Mouse (Mus musculus) midbrain, embryonic 15.5 days (tissue): Measurements from ENCODE around the gene Adgrb3. TPM values are rescaled to one million over a fixed set of nuclear protein-coding genes. Genes with fewer than 3 reads are reported as not detected.
A peak's percentile ranks its signal among the peaks of the same experiment; 100 is the strongest.

Experiments used
- ATAC-seq: fragments of 200-750 bp; cut with Nextera tagmentation; replicated peaks from 2 replicates; pipeline ENCODE4 v1.8.0; 2017; ENCODE audit warnings: moderate TSS enrichment
- H3K27ac ChIP-seq: fragments of 300-500 bp; sonication (generic); 2 replicates; pipeline ENCODE4 v1.5.1; 2015; ENCODE audit warnings: mild to moderate bottlenecking, inconsistent platforms
- H3K27me3 ChIP-seq: fragments of 300-500 bp; sonication (generic); replicated peaks from 2 replicates; pipeline ENCODE4 v1.6.1; 2015; ENCODE audit warnings: inconsistent platforms
- H3K36me3 ChIP-seq: fragments of 300-500 bp; sonication (generic); replicated peaks from 2 replicates; pipeline ENCODE4 v1.6.1; 2015; ENCODE audit warnings: inconsistent platforms
- H3K4me1 ChIP-seq: fragments of 300-500 bp; sonication (generic); 2 replicates; pipeline ENCODE4 v1.6.1; 2015; ENCODE audit warnings: inconsistent platforms
- H3K4me2 ChIP-seq: fragments of 300-500 bp; sonication (generic); 2 replicates; pipeline ENCODE4 v1.6.1; 2015; ENCODE audit warnings: inconsistent platforms, mild to moderate bottlenecking, moderate library complexity
- H3K4me3 ChIP-seq: fragments of 300-500 bp; sonication (generic); 2 replicates; pipeline ENCODE4 v1.5.1; 2015; ENCODE audit warnings: mild to moderate bottlenecking, inconsistent platforms
- H3K9ac ChIP-seq: fragments of 300-500 bp; sonication (generic); 2 replicates; pipeline ENCODE4 v1.6.1; 2015; ENCODE audit warnings: mild to moderate bottlenecking, inconsistent platforms
- H3K9me3 ChIP-seq: fragments of 300-500 bp; sonication (generic); 2 replicates; pipeline ENCODE4 v1.6.1; 2016; ENCODE audit warnings: inconsistent platforms
- WGBS: fragments of 180-500 bp; shearing (Covaris S2); methylation state at CpG from one replicate; pipeline ENCODE4 v1.1.7; 2015; ENCODE audit warnings: mixed read lengths; 5-methylcytosine and 5-hydroxymethylcytosine counted together
- polyA plus RNA-seq: library from polyadenylated mRNA; unstranded; fragments of >200 nt; fragmentation: Nextera tagmentation; extraction: Ambion mirVana; gene quantifications from 2 replicates; pipeline ENCODE4 v1.2.1, GENCODE M21; 2015

Gene Adgrb3
- polyA plus RNA-seq, 1 experiment from 2014 or later = 60.6 TPM

DNA sequence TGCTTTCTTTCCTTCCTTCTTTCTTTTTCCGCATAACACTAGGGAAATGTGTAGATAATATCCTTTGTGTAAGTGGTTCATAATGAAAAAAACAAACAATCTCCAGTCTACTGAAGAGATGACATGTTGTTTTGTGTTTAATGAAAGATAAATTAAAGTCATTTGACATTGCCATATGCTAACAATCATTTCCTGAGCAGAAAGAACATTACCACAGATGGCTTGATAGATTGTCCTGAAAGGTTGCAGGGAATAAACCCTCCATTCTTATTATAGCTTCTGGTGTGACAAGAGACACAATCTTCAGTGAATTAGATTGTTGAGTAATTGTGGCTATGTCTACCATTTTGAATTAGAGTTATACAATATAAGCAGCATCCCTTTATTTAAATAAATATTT lies 247.8 kb downstream of the Adgrb3 start:
- WGBS = 65% methylated on average over 1 of the region's 1 CpGs
- H3K4me2 ChIP-seq = no peak overlapping the region
- no peaks in the 10 kb centered on the region for H3K27me3 ChIP-seq
- H3K36me3 ChIP-seq = no peaks in the 10 kb centered on the region
- H3K27ac ChIP-seq = no peak overlapping the region
- ATAC-seq = no peak
- H3K4me3 ChIP-seq = no peak overlapping the region
- H3K9me3 ChIP-seq = no peaks in the 10 kb centered on the region
- no peaks in the 10 kb centered on the region for H3K4me1 ChIP-seq
- no peak overlapping the region for H3K9ac ChIP-seq

DNA sequence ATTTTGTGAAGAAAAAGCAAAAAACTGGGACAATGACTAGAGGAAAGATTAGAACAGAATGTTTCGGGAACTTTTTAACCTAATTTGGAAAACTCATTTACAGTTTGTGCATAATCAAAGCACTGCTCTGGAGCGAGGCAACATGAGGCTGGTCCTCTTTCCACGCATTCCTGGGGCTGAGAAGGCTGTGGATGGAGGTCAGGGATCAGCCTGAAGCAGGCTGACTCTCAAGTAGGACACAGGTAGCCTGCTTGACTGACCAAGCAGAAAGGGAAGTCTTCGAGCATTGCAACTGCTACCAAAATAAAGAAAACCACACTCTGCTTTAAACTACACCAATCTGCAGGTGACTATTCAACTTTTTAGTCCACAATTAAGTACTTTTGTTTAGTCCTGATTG lies 251.7 kb downstream of the Adgrb3 start:
- 62% methylated on average over 4 of the region's 4 CpGs for WGBS
- no peak overlapping the region for H3K9ac ChIP-seq
- no peak for ATAC-seq
- no peaks in the 10 kb centered on the region for H3K4me1 ChIP-seq
- no peaks in the 10 kb centered on the region for H3K27me3 ChIP-seq
- no peak overlapping the region for H3K27ac ChIP-seq
- H3K4me2 ChIP-seq = no peak overlapping the region
- no peaks in the 10 kb centered on the region for H3K36me3 ChIP-seq
- no peaks in the 10 kb centered on the region for H3K9me3 ChIP-seq
- H3K4me3 ChIP-seq = no peak overlapping the region

DNA sequence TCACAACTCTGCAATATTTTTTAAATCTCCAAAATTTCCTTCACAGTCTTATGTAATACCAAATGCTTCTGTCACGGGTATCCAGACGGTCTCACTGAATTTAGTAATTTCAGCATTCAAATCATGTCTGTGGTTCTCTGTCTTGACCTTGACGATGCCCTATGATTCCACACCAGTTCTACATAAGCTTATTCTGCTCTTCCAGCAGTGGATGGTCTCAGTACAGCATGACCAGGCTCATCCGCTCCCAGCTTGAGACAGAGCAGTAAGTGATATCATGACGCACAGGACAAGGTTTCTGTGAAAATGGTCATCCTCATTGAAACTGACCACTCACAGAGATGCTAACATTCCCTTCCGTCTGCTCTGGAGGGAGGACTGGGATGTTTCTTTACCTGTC lies 252.9 kb downstream of the Adgrb3 start:
- no peak overlapping the region for H3K4me2 ChIP-seq
- H3K9ac ChIP-seq = no peak overlapping the region
- H3K36me3 ChIP-seq = no peaks in the 10 kb centered on the region
- no peak for ATAC-seq
- H3K9me3 ChIP-seq = no peaks in the 10 kb centered on the region
- no peak overlapping the region for H3K27ac ChIP-seq
- no peaks in the 10 kb centered on the region for H3K27me3 ChIP-seq
- WGBS = 87% methylated on average over 6 of the region's 6 CpGs
- H3K4me1 ChIP-seq = no peaks in the 10 kb centered on the region
- H3K4me3 ChIP-seq = no peak overlapping the region

DNA sequence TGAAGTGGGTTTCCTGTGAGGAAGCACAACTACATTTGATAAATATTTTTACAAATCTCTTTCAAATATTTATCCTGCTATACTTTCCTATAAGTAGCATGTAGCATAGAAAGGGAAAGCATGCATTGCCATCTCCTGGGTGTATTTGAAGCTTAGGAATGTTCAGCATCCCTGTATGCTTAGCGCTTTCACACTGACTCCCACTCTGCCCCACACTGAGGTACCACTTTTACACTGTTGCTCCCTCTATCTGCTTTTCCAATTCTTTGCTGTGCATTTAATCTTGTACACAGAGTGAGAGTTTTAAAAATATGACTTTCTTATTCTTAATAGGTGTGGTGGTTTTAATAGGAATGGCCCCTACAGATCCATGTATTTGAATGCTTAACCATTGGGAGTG lies 261.4 kb downstream of the Adgrb3 start:
- H3K27ac ChIP-seq = no peak overlapping the region
- no peaks in the 10 kb centered on the region for H3K27me3 ChIP-seq
- H3K4me3 ChIP-seq = no peak overlapping the region
- no peak overlapping the region for H3K9ac ChIP-seq
- H3K4me2 ChIP-seq = no peak overlapping the region
- H3K9me3 ChIP-seq = no peaks in the 10 kb centered on the region
- H3K4me1 ChIP-seq = no peaks in the 10 kb centered on the region
- no peaks in the 10 kb centered on the region for H3K36me3 ChIP-seq
- 96% methylated on average over 1 of the region's 1 CpGs for WGBS
- no peak for ATAC-seq

DNA sequence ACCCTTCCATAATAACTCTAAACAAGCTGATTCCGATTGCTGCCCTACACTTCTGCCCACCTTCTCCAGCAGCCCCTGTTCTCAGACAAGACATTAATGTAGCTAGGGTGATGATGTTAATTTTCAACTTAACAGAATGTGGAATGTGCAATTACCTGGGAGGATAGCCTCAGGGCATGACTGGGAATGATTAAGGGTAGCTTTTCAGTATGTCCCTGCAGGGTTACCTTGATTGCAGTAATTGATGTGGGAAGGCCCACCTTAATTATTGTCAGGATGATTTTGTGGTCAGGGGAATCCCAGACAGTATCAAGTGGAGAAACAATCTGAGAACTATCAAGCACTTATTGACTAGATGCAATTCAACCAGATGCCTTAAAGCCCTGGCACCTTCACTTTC lies 283.4 kb downstream of the Adgrb3 start:
- no peak overlapping the region for H3K27ac ChIP-seq
- no peaks in the 10 kb centered on the region for H3K36me3 ChIP-seq
- no peak overlapping the region for H3K4me3 ChIP-seq
- ATAC-seq = no peak
- no peaks in the 10 kb centered on the region for H3K27me3 ChIP-seq
- no peak overlapping the region for H3K9ac ChIP-seq
- H3K4me2 ChIP-seq = no peak overlapping the region
- H3K9me3 ChIP-seq = no peaks in the 10 kb centered on the region
- H3K4me1 ChIP-seq = no peaks in the 10 kb centered on the region
- WGBS = 86% methylated on average over 1 of the region's 1 CpGs

DNA sequence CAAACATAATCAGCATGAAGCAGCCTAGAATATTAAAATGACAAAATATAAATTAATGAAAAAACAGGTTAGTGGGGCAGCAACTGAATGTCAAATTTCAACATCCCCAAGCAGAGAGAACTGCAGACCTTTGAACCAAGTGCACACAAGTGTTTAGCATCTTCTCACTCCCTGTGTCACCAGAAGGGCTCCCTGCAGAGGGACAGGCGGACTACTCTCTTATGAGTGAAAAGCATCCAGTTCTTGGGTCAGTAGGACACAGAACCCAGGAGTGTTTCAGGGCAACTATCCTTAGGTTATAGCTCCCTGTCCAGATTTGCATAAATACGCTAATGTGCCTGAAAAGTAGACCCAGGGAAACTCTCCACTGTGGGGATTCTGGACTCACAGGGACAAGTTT lies 285.6 kb downstream of the Adgrb3 start:
- Histone ChIP-seq H3K4me1 (no peaks in the 10 kb centered on the region), H3K9ac (no peak overlapping the region), H3K9me3 (no peaks in the 10 kb centered on the region), H3K36me3 (no peaks in the 10 kb centered on the region), H3K4me2 (no peak overlapping the region), H3K4me3 (no peak overlapping the region), H3K27me3 (no peaks in the 10 kb centered on the region), H3K27ac (no peak overlapping the region)
- ATAC-seq = no peak
- 79% methylated on average over 2 of the region's 2 CpGs for WGBS

DNA sequence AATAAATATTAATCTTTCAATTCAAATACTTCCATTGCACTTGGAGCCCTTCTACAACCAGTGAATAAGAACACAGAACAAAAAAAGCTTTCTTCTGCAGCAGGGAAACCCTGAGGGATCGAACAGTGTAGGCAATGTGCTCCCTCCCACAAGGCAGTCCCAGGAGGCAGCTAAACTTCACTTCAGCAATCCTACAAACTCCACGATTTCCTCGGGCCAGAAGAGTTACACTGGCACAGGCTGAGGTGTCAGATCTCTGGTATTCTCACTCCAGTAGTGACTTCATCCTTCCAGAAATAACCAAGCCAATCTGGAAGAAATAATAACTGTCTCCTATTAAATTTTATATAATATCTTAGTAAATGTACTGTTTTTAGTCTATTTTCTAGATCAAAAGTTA lies 286.6 kb downstream of the Adgrb3 start:
- Histone ChIP-seq H3K27me3 (no peaks in the 10 kb centered on the region), H3K4me1 (no peaks in the 10 kb centered on the region), H3K9ac (no peak overlapping the region), H3K9me3 (no peaks in the 10 kb centered on the region), H3K36me3 (no peaks in the 10 kb centered on the region), H3K27ac (no peak overlapping the region), H3K4me2 (no peak overlapping the region), H3K4me3 (no peak overlapping the region)
- ATAC-seq = no peak
- 46% methylated on average over 3 of the region's 3 CpGs for WGBS

DNA sequence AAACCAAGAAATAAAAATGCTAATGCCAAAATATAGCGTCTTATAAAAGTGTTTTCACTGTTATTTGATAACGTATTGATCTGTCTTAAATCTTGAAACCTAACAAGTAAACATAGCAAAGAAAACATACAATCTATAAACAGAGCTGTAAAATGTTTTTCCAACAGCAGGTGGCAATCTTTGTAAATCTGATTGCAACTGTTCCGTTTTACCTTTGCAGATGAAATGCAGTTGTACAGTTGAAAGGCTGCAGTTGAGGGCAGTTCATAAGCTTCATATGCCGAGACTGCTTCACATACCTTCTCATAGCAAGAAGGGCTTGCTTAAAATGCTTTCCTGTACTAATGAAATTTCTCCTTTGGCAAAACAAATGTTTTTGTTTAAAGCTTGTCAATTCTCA lies 302.5 kb downstream of the Adgrb3 start:
- 0 out of 2 replicates have a peak overlapping the region, but pooled peaks have one; percentile 21 for H3K27ac ChIP-seq
- H3K9me3 ChIP-seq = no peaks in the 10 kb centered on the region
- no peak overlapping the region for H3K4me2 ChIP-seq
- ATAC-seq = 0 out of 2 replicates have a peak, but pooled peaks have one; percentile 60
- no peak overlapping the region for H3K9ac ChIP-seq
- no peaks in the 10 kb centered on the region for H3K36me3 ChIP-seq
- 59% methylated on average over 4 of the region's 4 CpGs for WGBS
- H3K4me1 ChIP-seq = peaks cover 5% of the 10 kb centered on the region; the same call in 1 of the 2 replicates
- no peaks in the 10 kb centered on the region for H3K27me3 ChIP-seq
- H3K4me3 ChIP-seq = no peak overlapping the region

DNA sequence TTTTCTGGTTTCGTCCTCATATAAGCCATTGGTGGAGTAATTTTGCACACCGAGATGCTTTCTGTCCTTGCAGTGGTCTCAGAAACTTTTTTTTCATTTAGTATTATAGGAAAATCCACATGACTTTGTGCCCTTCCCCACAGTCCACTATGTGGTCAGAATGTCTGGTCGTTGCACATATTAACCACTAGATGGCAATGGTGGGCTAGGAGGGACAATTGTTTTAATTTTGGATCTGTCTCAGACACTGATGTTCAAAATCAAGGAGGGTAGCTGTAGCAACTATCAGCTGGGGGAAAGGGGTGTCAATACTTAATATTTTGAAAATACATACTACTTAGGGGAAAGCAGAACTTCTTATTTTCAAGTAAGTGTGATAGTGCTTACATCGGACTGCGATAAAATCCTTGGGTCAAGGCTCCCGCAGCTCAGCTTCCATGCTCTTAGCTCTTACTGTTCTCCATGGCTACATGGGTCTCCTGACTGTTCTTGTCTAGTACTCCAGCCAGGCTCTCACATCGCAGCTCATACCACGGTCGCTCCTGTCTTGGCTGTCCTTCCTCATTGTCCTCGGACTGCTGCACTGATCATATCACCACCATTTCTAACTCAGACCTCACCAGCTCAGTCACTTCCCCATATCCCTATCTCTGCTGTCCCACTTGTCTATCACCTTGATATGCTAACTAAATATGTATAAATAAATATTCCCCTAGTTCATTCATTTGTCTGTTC lies 319.0 kb downstream of the Adgrb3 start:
- Histone ChIP-seq H3K4me1 (no peaks in the 10 kb centered on the region), H3K9ac (no peak overlapping the region), H3K27me3 (no peaks in the 10 kb centered on the region), H3K27ac (no peak overlapping the region), H3K4me2 (no peak overlapping the region), H3K36me3 (no peaks in the 10 kb centered on the region), H3K4me3 (no peak overlapping the region), H3K9me3 (no peaks in the 10 kb centered on the region)
- 63% methylated on average over 10 of the region's 10 CpGs for WGBS
- peak; percentile 62; the same call in 1 of the 2 replicates for ATAC-seq

DNA sequence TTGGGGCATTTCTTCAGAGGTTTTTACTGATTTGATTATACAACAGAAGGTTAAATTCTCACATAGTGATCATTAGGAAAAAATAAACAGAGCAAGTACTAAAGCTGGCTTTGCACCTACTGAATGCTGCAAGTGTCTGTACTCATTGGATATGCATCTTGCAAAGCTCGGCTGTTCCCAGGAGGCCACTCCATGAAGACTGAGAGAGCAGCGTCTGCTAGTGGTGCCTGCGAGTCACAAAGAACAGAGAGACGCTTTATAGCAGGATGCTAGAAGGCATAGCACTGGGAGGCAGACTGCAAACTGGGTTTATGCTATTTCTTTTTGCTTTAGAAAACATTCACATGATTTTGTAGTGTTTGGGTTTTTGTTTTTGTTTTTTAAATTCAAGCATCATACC lies 325.2 kb downstream of the Adgrb3 start:
- peak; percentile 91 for ATAC-seq
- peak overlapping the region; percentile 26; the same call in 1 of the 2 replicates for H3K4me2 ChIP-seq
- no peak overlapping the region for H3K9ac ChIP-seq
- peaks cover 8% of the 10 kb centered on the region for H3K4me1 ChIP-seq
- no peaks in the 10 kb centered on the region for H3K27me3 ChIP-seq
- H3K4me3 ChIP-seq = no peak overlapping the region
- H3K27ac ChIP-seq = peak overlapping the region; percentile 74
- no peaks in the 10 kb centered on the region for H3K9me3 ChIP-seq
- no peaks in the 10 kb centered on the region for H3K36me3 ChIP-seq
- 3% methylated on average over 4 of the region's 4 CpGs for WGBS

DNA sequence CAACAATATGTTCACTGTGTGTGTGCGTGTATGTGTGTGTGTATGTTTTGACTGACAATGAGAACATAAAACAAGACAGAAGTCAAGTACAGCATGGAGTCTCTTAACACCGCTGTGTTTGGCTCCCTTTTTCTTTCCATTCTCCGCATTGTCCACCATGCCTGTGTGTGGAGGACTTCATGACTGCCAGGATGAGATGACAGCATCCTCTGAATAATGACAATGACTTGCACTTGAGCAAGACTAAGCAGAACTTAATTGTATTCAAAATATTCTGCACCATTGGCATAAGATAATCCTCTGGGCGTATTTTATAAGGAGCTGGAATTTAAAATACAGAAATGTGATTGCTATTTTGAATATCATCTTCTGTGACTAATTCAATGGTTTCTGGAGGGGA lies 326.0 kb downstream of the Adgrb3 start:
- peaks cover 8% of the 10 kb centered on the region for H3K4me1 ChIP-seq
- WGBS = 54% methylated on average over 4 of the region's 4 CpGs
- H3K36me3 ChIP-seq = no peaks in the 10 kb centered on the region
- H3K27me3 ChIP-seq = no peaks in the 10 kb centered on the region
- H3K27ac ChIP-seq = peak overlapping the region; percentile 74
- no peak overlapping the region for H3K4me2 ChIP-seq
- peak; percentile 38; the same call in 1 of the 2 replicates for ATAC-seq
- H3K4me3 ChIP-seq = no peak overlapping the region
- H3K9ac ChIP-seq = no peak overlapping the region
- H3K9me3 ChIP-seq = no peaks in the 10 kb centered on the region

DNA sequence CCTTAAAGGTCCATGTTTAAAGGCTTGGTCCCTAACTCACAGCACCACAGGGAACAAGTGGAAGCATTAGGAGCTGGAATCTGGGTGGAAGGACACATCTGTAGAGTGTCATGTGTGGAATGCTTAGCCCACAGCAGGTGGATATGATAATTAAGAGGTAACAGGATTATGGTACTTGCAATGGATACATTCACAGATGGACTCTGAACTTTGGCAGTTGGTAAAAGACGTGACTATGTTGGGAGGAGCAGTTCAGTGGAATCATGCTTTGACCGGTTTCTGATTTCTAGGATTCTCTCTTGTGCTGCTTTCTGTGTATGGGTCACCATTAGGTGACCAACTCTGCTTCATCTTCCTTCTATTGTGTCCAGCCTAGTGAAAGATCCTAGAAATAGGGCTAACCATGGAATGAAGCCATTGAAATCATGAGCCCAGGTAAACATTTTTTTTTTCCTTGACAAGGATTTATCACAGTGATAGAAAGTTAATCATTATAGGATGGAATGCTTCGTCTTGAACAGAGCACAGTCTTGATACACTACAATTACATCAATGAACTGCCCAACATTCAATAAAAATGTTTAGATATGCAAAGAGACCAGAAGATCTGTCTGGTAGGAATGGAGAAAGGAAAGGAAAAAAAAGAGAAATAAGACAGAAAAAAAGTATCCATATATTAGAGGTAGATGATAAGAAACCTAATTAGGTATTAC lies 334.1 kb downstream of the Adgrb3 start:
- Histone ChIP-seq H3K27me3 (no peaks in the 10 kb centered on the region), H3K9me3 (no peaks in the 10 kb centered on the region), H3K9ac (no peak overlapping the region), H3K4me3 (no peak overlapping the region), H3K36me3 (no peaks in the 10 kb centered on the region), H3K27ac (no peak overlapping the region), H3K4me2 (no peak overlapping the region), H3K4me1 (no peaks in the 10 kb centered on the region)
- WGBS = 86% methylated on average over 3 of the region's 3 CpGs
- ATAC-seq = no peak

DNA sequence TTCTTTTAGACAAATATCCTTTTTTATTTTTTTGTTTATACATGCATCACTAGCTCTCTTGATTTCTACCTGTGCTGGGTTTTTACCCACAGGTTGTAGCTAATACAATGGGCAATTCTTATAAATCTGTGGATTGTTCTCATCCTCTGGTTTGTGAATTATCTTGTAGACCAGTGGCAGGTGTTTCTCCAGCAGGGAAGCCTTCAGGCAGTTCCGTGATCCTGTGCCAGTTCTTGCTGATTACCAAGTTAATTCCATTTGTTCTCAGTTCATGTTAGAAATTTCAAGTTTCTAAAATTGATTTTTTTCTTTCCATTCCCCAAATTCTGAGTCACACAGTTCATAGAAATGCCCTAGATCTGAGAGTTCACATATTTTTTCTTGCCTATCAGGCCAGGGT lies 338.0 kb downstream of the Adgrb3 start:
- Histone ChIP-seq H3K4me3 (no peak overlapping the region), H3K36me3 (0 out of 2 replicates have a peak, but pooled peaks cover 2% of the 10 kb centered on the region), H3K4me1 (no peaks in the 10 kb centered on the region), H3K27me3 (no peaks in the 10 kb centered on the region), H3K4me2 (no peak overlapping the region), H3K27ac (no peak overlapping the region), H3K9ac (no peak overlapping the region), H3K9me3 (no peaks in the 10 kb centered on the region)
- no peak for ATAC-seq
- 63% methylated on average over 1 of the region's 1 CpGs for WGBS
